Mouse (Mus musculus) midbrain, embryonic 15.5 days (tissue): ENCODE data around the gene Metap1. TPM values are rescaled to one million over a fixed set of nuclear protein-coding genes. Genes with fewer than 3 reads are reported as not detected.
A peak's percentile ranks its signal among the peaks of the same experiment; 100 is the strongest.

Source experiments
- ATAC-seq: fragments of 200-750 bp; cut with Nextera tagmentation; replicated peaks from 2 replicates; pipeline ENCODE4 v1.8.0; 2017; ENCODE audit warnings: moderate TSS enrichment
- H3K27ac ChIP-seq: fragments of 300-500 bp; sonication (generic); 2 replicates; pipeline ENCODE4 v1.5.1; 2015; ENCODE audit warnings: mild to moderate bottlenecking, inconsistent platforms
- H3K27me3 ChIP-seq: fragments of 300-500 bp; sonication (generic); replicated peaks from 2 replicates; pipeline ENCODE4 v1.6.1; 2015; ENCODE audit warnings: inconsistent platforms
- H3K36me3 ChIP-seq: fragments of 300-500 bp; sonication (generic); replicated peaks from 2 replicates; pipeline ENCODE4 v1.6.1; 2015; ENCODE audit warnings: inconsistent platforms
- H3K4me1 ChIP-seq: fragments of 300-500 bp; sonication (generic); 2 replicates; pipeline ENCODE4 v1.6.1; 2015; ENCODE audit warnings: inconsistent platforms
- H3K4me2 ChIP-seq: fragments of 300-500 bp; sonication (generic); 2 replicates; pipeline ENCODE4 v1.6.1; 2015; ENCODE audit warnings: inconsistent platforms, mild to moderate bottlenecking, moderate library complexity
- H3K4me3 ChIP-seq: fragments of 300-500 bp; sonication (generic); 2 replicates; pipeline ENCODE4 v1.5.1; 2015; ENCODE audit warnings: mild to moderate bottlenecking, inconsistent platforms
- H3K9ac ChIP-seq: fragments of 300-500 bp; sonication (generic); 2 replicates; pipeline ENCODE4 v1.6.1; 2015; ENCODE audit warnings: mild to moderate bottlenecking, inconsistent platforms
- H3K9me3 ChIP-seq: fragments of 300-500 bp; sonication (generic); 2 replicates; pipeline ENCODE4 v1.6.1; 2016; ENCODE audit warnings: inconsistent platforms
- WGBS: fragments of 180-500 bp; shearing (Covaris S2); methylation state at CpG from one replicate; pipeline ENCODE4 v1.1.7; 2015; ENCODE audit warnings: mixed read lengths; 5-methylcytosine and 5-hydroxymethylcytosine counted together
- polyA plus RNA-seq: library from polyadenylated mRNA; unstranded; fragments of >200 nt; fragmentation: Nextera tagmentation; extraction: Ambion mirVana; gene quantifications from 2 replicates; pipeline ENCODE4 v1.2.1, GENCODE M21; 2015

Gene Metap1
- polyA plus RNA-seq, 1 experiment from 2014 or later = 47.6 TPM

GRCm38 (mm10) chr3:138523956-138524355 is 34.6 kb upstream of the Metap1 start:
- 94% methylated on average over 4 of the region's 4 CpGs for WGBS

GRCm38 (mm10) chr3:138519218-138519617 is 29.9 kb upstream of the Metap1 start:
- WGBS = 85% methylated on average over 6 of the region's 6 CpGs
- no peak for ATAC-seq

More at GRCm38 (mm10) chr3:138523956-138524355, 34.6 kb upstream of the Metap1 start:
- H3K4me1 ChIP-seq = peaks cover 16% of the 10 kb centered on the region
- H3K27me3 ChIP-seq = 0 out of 2 replicates have a peak, but pooled peaks cover 3% of the 10 kb centered on the region
- H3K36me3 ChIP-seq = no peaks in the 10 kb centered on the region
- H3K4me3 ChIP-seq = no peak overlapping the region
- H3K9me3 ChIP-seq = no peaks in the 10 kb centered on the region
- H3K4me2 ChIP-seq = no peak overlapping the region
- no peak for ATAC-seq
- H3K27ac ChIP-seq = no peak overlapping the region
- no peak overlapping the region for H3K9ac ChIP-seq

GRCm38 (mm10) chr3:138517881-138518280 is 28.6 kb upstream of the Metap1 start:
- ATAC-seq = no peak
- Histone ChIP-seq H3K36me3 (no peaks in the 10 kb centered on the region), H3K9me3 (no peaks in the 10 kb centered on the region), H3K9ac (no peak overlapping the region), H3K4me2 (no peak overlapping the region), H3K27me3 (no peaks in the 10 kb centered on the region), H3K4me1 (peaks cover 6% of the 10 kb centered on the region; the same call in 1 of the 2 replicates), H3K4me3 (no peak overlapping the region), H3K27ac (no peak overlapping the region)
- WGBS = 69% methylated on average over 3 of the region's 3 CpGs

More at GRCm38 (mm10) chr3:138519218-138519617, 29.9 kb upstream of the Metap1 start:
- H3K9me3 ChIP-seq = no peaks in the 10 kb centered on the region
- no peaks in the 10 kb centered on the region for H3K36me3 ChIP-seq
- no peak overlapping the region for H3K4me3 ChIP-seq
- no peak overlapping the region for H3K4me2 ChIP-seq
- no peak overlapping the region for H3K9ac ChIP-seq
- H3K27ac ChIP-seq = no peak overlapping the region
- no peaks in the 10 kb centered on the region for H3K27me3 ChIP-seq
- peaks cover 6% of the 10 kb centered on the region; the same call in 1 of the 2 replicates for H3K4me1 ChIP-seq

- Histone ChIP-seq H3K4me2 (no peak overlapping the region), H3K9me3 (no peaks in the 10 kb centered on the region)
- ATAC-seq = peak; percentile 75
These were observed 26.5 kb upstream of the Metap1 start for GRCm38 (mm10) chr3:138515656-138516370.

GRCm38 (mm10) chr3:138514749-138515148 is 25.4 kb upstream of the Metap1 start:
- H3K36me3 ChIP-seq = no peaks in the 10 kb centered on the region
- 47% methylated on average over 3 of the region's 3 CpGs for WGBS
- H3K4me3 ChIP-seq = no peak overlapping the region
- no peak for ATAC-seq
- peaks cover 6% of the 10 kb centered on the region; the same call in 1 of the 2 replicates for H3K4me1 ChIP-seq
- H3K27me3 ChIP-seq = no peaks in the 10 kb centered on the region
- H3K4me2 ChIP-seq = no peak overlapping the region
- H3K9me3 ChIP-seq = no peaks in the 10 kb centered on the region
- no peak overlapping the region for H3K27ac ChIP-seq
- no peak overlapping the region for H3K9ac ChIP-seq

More at GRCm38 (mm10) chr3:138515656-138516370, 26.5 kb upstream of the Metap1 start:
- Histone ChIP-seq H3K27me3 (no peaks in the 10 kb centered on the region), H3K4me1 (peaks cover 6% of the 10 kb centered on the region; the same call in 1 of the 2 replicates), H3K9ac (no peak overlapping the region), H3K4me3 (no peak overlapping the region), H3K27ac (no peak overlapping the region), H3K36me3 (no peaks in the 10 kb centered on the region)
- WGBS = 22% methylated on average over 10 of the region's 10 CpGs

GRCm38 (mm10) chr3:138513243-138513642 is 23.9 kb upstream of the Metap1 start:
- no peak overlapping the region; the same call in 1 of the 2 replicates for H3K9ac ChIP-seq
- H3K4me3 ChIP-seq = peak overlapping the region; percentile 24
- H3K4me2 ChIP-seq = peak overlapping the region; percentile 40

GRCm38 (mm10) chr3:138510471-138510870 is 21.2 kb upstream of the Metap1 start:
- Histone ChIP-seq H3K36me3 (no peaks in the 10 kb centered on the region), H3K27me3 (no peaks in the 10 kb centered on the region), H3K9ac (no peak overlapping the region), H3K4me2 (no peak overlapping the region), H3K4me3 (no peak overlapping the region), H3K9me3 (no peaks in the 10 kb centered on the region), H3K4me1 (peaks cover under 1% of the 10 kb centered on the region; the same call in 1 of the 2 replicates), H3K27ac (no peak overlapping the region)
- ATAC-seq = no peak
- WGBS = 82% methylated on average over 5 of the region's 5 CpGs

More at GRCm38 (mm10) chr3:138513243-138513642, 23.9 kb upstream of the Metap1 start:
- 37% methylated on average over 12 of the region's 12 CpGs for WGBS
- H3K9me3 ChIP-seq = no peaks in the 10 kb centered on the region
- no peak for ATAC-seq
- no peaks in the 10 kb centered on the region for H3K27me3 ChIP-seq
- H3K4me1 ChIP-seq = peaks cover 6% of the 10 kb centered on the region; the same call in 1 of the 2 replicates
- H3K27ac ChIP-seq = no peak overlapping the region
- no peaks in the 10 kb centered on the region for H3K36me3 ChIP-seq

- Histone ChIP-seq H3K4me1 (no peaks in the 10 kb centered on the region), H3K27me3 (no peaks in the 10 kb centered on the region), H3K27ac (no peak overlapping the region), H3K9ac (no peak overlapping the region), H3K4me2 (no peak overlapping the region), H3K9me3 (no peaks in the 10 kb centered on the region), H3K4me3 (no peak overlapping the region), H3K36me3 (no peaks in the 10 kb centered on the region)
- ATAC-seq = no peak
- WGBS = 91% methylated on average over 2 of the region's 2 CpGs
These were observed 20.3 kb upstream of the Metap1 start for GRCm38 (mm10) chr3:138509581-138509980.

GRCm38 (mm10) chr3:138506749-138507148 is 17.4 kb upstream of the Metap1 start:
- 0 out of 2 replicates have a peak, but pooled peaks have one; percentile 31 for ATAC-seq
- WGBS = 50% methylated on average over 6 of the region's 6 CpGs
- H3K4me2 ChIP-seq = no peak overlapping the region

GRCm38 (mm10) chr3:138503754-138504153 is 14.4 kb upstream of the Metap1 start:
- H3K9me3 ChIP-seq = no peaks in the 10 kb centered on the region
- H3K36me3 ChIP-seq = no peaks in the 10 kb centered on the region
- H3K4me1 ChIP-seq = no peaks in the 10 kb centered on the region
- no peak for ATAC-seq
- no peak overlapping the region for H3K4me2 ChIP-seq
- H3K27ac ChIP-seq = no peak overlapping the region
- 88% methylated on average over 11 of the region's 11 CpGs for WGBS
- no peak overlapping the region for H3K4me3 ChIP-seq
- H3K9ac ChIP-seq = no peak overlapping the region
- H3K27me3 ChIP-seq = no peaks in the 10 kb centered on the region

More at GRCm38 (mm10) chr3:138506749-138507148, 17.4 kb upstream of the Metap1 start:
- no peaks in the 10 kb centered on the region for H3K36me3 ChIP-seq
- H3K27ac ChIP-seq = no peak overlapping the region
- no peaks in the 10 kb centered on the region for H3K4me1 ChIP-seq
- H3K9ac ChIP-seq = no peak overlapping the region
- no peaks in the 10 kb centered on the region for H3K9me3 ChIP-seq
- no peaks in the 10 kb centered on the region for H3K27me3 ChIP-seq
- H3K4me3 ChIP-seq = no peak overlapping the region

GRCm38 (mm10) chr3:138499854-138500740 is 10.8 kb upstream of the Metap1 start:
- Histone ChIP-seq H3K9ac (no peak overlapping the region), H3K9me3 (no peaks in the 10 kb centered on the region), H3K27me3 (no peaks in the 10 kb centered on the region), H3K36me3 (no peaks in the 10 kb centered on the region), H3K27ac (no peak overlapping the region), H3K4me2 (0 out of 2 replicates have a peak overlapping the region, but pooled peaks have one; percentile 0), H3K4me1 (no peaks in the 10 kb centered on the region), H3K4me3 (no peak overlapping the region)
- WGBS = 12% methylated on average over 15 of the region's 15 CpGs
- 0 out of 2 replicates have a peak, but pooled peaks have one; percentile 48 for ATAC-seq

- Histone ChIP-seq H3K4me3 (no peak overlapping the region), H3K27me3 (no peaks in the 10 kb centered on the region), H3K9me3 (no peaks in the 10 kb centered on the region), H3K36me3 (no peaks in the 10 kb centered on the region), H3K9ac (no peak overlapping the region), H3K4me1 (no peaks in the 10 kb centered on the region), H3K4me2 (no peak overlapping the region), H3K27ac (no peak overlapping the region)
- 71% methylated on average over 4 of the region's 4 CpGs for WGBS
- no peak for ATAC-seq
These were observed 9.4 kb upstream of the Metap1 start for GRCm38 (mm10) chr3:138498731-138499130.
